Mouse (Mus musculus) heart, postnatal 10 days (tissue): ENCODE measurements around the gene Msantd1. TPM values are rescaled to one million over a fixed set of nuclear protein-coding genes. Genes with fewer than 3 reads are reported as not detected.

ENCODE experiments used
- DNase-seq, 2 experiments: peaks; one replicate each; pipeline ENCODE4 v3.0.0; 2021
- intact Hi-C: fragments of 180-260 bp; cut with DNase I; formaldehyde crosslinking; loops from one replicate; pipeline ENCODE4 v1.15.1; 2025
- total RNA-seq, 2 experiments: library from RNA; stranded (reverse); gene quantifications; 2 replicates each; pipeline ENCODE4 v1.2.3; 2021

The Msantd1 gene
- total RNA-seq, 2 experiments from 2014 or later, result 0.25 to 0.62 TPM

DNA sequence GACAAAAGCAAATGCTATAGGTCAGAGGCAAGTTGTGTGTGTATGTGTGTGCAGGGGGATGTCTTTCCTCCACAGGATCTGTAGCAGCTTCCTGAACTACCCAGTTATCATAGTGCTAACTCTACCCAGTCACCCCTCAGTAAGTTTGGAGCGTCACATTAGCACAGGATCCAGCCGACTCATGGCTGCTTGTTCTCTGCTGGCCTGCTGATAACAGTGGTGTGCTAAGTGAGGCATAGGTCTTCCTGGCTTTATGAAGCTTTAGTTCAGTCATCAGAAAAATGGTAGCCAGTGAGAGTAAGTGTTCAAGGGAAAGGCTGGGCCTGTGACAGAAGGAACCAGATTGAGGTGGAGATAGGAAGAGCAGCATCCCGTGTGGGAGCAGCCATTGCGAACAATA lies 16.1 kb downstream of the Msantd1 start:
- intact Hi-C loops, result no loop called here
- no peak for DNase-seq

DNA sequence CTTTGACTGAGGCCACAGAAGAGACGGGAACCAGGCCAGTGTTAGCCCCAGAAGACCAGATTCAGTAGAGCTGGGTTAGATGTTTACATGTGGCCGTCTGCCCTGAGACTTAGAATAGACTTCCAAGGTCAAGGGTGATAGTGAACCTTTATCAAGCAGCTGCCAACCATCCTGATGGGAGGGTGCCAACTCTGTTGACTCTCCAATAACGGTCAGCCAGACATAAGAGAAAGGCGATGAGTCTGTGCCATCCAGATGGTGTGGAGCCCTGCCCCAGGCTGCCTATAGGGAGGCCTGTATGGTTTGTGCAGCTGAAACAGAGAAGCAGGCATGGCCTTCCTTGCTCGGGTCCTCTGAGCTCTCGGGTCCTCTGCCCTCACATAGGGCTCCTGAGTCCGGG lies 16.7 kb downstream of the Msantd1 start:
- peak in 1 of 2 experiments; percentile 22 for DNase-seq
- intact Hi-C loops, result no loop called here

GRCm38 (mm10) chr5:34927648-34928047 lies 19.8 kb downstream of the Msantd1 start:
- intact Hi-C loops, result no loop called here
- DNase-seq, result no peak

- intact Hi-C loops, result no loop called here
- DNase-seq, result no peak
Observed at GRCm38 (mm10) chr5:34930151-34930975, 22.6 kb downstream of the Msantd1 start.

- DNase-seq, result no peak
- intact Hi-C loops, result no loop called here
Observed at GRCm38 (mm10) chr5:34931091-34931490, 23.3 kb downstream of the Msantd1 start.

DNA sequence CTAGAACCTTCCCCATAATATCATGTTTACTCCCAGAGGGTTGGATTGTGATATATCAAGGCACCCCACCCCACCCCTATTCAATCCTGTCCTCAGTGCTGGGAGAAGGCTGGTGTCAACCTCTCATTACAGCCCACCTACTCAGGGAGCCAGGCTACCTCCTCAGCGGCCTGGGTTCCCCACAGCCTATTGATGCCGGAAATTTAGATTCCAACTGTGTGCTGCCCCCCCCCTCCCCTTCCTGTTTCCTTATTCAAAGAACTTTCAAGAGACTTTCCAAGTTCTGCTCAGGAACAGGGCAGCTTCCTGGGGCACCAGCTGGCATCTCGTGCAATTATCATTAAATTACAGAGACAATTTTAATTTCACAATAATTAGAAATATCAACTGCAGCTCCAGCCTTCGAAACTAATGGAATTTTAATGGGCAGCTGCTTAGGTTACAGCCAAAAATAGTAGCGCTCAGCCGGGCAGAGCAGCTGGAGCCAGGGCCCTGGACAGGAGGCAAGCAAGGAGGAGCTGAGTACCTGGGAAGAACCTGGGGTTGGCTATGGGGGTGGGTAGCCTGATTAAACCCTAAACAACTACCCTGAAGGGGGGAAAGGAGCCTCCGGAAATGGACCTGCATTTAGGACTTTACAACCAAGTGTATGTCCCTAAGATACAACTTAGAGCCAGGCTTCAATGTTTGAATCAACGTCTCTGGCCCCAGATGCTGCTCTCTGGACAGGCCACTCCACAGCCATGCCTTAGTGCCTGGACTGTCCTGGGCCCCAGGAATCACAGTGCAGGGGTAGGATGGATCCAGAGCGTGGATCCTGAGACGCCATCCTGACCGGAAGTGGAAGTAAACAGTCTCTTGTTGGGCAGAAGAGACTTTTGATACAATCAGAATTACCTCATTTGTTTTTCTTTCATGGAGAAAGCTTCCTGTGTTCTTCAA lies 24.0 kb downstream of the Msantd1 start:
- intact Hi-C loops, result no loop called here
- DNase-seq, result peak in 1 of 2 experiments; percentile 51

- DNase-seq, result no peak
- intact Hi-C loops, result no loop called here
Observed at GRCm38 (mm10) chr5:34932458-34932806, 24.6 kb downstream of the Msantd1 start.

DNA sequence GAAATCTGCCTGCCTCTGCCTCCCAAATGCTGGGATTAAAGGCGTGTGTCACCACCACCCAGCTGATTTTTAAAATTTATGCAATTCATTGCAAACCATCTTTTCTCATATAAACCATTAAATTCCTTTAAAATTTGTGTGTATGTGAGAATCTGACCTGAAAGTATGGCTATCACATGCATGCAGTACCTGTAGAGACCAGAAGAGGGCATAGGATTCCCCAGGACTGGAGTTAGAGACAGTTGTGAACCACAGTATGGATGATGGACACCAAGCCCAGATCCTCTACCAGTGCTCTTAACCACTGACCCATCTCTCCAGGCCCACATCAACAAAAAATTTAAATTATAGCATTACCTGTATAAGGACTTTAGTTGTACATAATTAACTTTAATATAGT lies 25.6 kb downstream of the Msantd1 start:
- DNase-seq, result no peak
- intact Hi-C loops, result no loop called here

GRCm38 (mm10) chr5:34941710-34942470 lies 34.1 kb downstream of the Msantd1 start:
- intact Hi-C loops, result no loop called here
- DNase-seq, result no peak

GRCm38 (mm10) chr5:34943428-34943827 lies 35.6 kb downstream of the Msantd1 start:
- no peak for DNase-seq
- intact Hi-C loops, result no loop called here

- peak; percentile 89 to 91 for DNase-seq
- intact Hi-C loops, result no loop called here
Observed at GRCm38 (mm10) chr5:34948861-34949760, 41.3 kb downstream of the Msantd1 start, which contains the start of gene Rgs12. TSS of gene Rgs12 (plus strand) at chr5:34949445.

DNA sequence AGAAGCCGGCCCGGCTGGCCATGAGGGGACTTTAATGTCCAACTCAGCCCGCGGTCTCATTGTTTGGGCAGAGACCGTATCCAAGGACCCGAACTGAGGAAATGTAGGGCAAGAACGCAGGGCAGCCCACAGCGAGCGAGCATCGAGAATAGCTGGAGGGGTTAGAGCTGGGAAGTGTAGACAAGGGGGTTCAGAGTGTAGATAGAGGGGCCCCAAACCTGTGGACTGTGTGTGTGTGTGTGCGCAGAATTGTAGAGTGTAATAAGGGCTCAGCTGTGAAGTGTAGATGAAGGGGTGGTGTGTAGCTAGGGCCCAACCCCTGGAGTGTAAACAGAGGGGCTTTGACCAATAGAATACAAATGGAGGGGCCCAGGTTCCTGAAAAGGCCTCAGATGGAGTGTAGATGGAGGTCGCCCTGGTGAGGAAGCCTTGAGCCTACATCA lies 42.0 kb downstream of the Msantd1 start:
- intact Hi-C loops, result no loop called here
- no peak for DNase-seq

GRCm38 (mm10) chr5:34950486-34951160 lies 42.8 kb downstream of the Msantd1 start:
- intact Hi-C loops, result no loop called here
- DNase-seq, result no peak

DNA sequence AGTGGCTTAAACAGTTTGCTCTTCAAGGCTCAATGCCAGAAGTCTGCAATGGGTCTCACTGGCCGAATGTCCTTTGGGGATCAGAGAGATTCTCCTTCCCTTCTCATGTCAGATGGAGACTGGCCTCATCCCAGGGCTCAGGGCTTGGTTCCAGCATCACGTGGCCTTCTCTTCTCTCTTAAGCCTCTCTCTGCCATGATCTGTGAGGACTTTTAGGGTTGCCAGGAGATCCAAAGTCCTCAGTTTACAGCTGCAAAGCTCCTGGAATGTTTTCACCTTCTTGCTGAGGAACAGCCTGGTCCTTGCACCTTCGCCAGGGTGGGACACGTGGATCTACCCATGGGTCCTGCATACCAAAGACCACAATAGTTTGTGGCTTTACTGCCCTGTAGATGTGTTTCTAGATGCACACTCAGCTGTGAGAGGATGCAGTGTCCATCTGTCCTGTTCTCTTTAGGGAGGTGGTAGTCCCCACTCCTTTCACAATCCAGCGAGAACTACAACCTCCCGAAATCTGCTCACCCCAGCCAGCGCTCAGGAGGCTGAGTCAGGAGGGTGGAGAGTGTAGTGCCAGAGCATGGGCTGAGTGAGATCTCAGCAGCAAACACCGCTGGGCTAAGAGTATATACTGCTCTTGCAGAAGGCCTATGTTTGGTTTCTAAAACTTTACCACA lies 43.5 kb downstream of the Msantd1 start:
- intact Hi-C loops, result no loop called here
- DNase-seq, result peak; percentile 69 to 73

DNA sequence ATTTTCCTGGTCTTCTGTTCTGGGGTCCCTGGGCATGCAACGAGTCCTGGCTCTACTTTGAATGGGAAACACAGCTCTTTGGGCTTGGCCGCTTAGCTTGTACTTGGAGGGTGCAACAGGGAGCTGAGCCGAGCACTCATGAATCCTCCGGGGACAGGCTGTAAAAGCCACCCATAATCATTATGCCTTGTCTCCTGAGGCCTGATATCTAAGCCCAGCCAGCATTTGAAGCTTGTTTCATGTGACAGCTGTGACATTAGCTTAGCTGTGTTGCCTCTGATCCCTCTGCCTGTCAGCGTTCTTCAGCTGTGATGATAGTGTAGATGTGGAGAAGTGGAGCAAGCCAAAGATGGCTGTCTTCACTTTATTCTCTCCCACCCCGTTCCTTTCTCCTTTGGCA lies 46.7 kb downstream of the Msantd1 start:
- no peak for DNase-seq
- intact Hi-C loops, result no loop called here

DNA sequence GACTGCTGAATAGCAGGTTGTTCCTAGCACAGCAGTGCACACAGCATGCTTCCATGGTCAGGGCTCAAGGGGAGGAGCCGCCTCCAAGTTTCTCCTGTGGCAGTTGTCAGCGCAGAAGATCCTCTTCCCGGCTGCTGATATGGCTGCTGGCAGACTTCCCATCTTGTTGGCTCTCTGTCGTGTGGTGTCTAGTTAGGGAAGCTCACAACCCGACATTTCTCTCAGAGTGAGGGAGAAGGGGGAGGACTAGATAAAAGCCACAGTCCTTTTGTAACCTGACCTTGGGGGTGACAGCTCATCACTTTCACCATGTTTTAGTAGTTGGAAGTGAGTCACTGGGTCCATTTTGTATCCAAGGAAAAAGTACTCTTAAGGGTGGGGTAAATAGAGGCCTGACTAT lies 47.8 kb downstream of the Msantd1 start:
- peak in 1 of 2 experiments; percentile 49 for DNase-seq
- intact Hi-C loops, result no loop called here

DNA sequence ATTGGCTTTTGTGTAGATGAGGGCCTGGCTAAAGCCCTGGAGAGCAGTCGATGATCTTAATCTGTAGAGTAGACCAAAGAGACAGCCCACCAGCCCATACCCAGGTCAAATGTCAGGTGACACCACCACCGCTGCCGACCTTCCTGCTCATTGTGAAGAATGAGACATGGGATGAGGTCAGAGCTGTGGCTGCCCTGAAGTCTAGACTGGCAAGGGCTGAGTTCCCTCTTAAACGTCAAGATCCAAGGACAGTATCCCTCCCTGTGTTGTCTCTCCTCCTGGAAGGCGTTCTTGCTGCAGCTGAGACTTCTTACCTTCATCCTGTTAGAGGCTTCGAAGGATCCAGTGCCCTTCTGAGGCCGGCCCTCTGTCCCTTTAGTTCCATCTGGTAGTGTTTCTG lies 48.3 kb downstream of the Msantd1 start:
- intact Hi-C loops, result no loop called here
- DNase-seq, result no peak

DNA sequence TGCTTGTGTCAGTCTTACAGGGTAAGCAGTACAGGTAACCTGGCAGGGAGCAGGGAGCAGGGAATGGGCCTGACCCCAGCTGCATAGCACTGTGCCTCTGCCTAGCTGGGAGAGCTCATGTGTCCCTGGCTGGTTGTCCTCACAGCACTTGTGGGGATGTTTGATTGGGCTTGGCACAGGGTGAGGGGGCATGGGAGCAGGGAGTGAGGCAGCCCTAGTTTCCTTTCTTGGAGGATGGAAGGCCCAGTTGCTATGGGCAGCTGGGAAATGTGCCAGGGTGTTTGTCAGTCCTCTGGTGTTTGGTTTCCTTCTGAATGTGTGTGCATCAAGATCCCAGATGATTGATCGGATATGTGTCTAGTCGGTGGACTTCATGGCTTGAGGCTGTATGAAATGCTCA lies 49.2 kb downstream of the Msantd1 start:
- DNase-seq, result no peak
- intact Hi-C loops, result no loop called here

DNA sequence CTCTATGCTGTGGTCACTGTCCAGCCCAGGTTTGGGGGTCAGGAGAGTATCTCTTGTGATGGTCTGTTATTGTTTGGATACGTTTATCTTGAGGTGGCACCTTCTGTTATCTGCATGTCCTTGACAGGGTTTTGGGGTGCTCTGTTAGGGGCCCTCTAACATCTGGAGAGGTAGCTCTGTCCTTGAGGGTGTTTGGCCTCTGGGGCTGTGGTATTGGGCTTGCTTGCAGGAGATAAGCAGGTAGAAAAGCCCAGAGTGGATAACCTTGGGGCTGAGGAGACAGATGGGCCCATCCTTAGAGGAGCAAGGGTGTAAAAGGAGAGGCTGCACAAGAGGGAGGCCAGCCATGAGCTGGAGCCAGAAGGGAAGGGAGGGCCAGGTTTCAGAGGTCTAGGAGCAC lies 52.2 kb downstream of the Msantd1 start:
- intact Hi-C loops, result no loop called here
- no peak for DNase-seq
